Mouse (Mus musculus): ENCODE results near the gene Pdgfc. TPM values are rescaled to one million over a fixed set of nuclear protein-coding genes. Genes with fewer than 3 reads are reported as not detected.
A peak's percentile ranks its signal among the peaks of the same experiment; 100 is the strongest.

Pdgfc gene
- polyA plus RNA-seq, 1 experiment from 2014 or later, result 27.5 TPM

DNA sequence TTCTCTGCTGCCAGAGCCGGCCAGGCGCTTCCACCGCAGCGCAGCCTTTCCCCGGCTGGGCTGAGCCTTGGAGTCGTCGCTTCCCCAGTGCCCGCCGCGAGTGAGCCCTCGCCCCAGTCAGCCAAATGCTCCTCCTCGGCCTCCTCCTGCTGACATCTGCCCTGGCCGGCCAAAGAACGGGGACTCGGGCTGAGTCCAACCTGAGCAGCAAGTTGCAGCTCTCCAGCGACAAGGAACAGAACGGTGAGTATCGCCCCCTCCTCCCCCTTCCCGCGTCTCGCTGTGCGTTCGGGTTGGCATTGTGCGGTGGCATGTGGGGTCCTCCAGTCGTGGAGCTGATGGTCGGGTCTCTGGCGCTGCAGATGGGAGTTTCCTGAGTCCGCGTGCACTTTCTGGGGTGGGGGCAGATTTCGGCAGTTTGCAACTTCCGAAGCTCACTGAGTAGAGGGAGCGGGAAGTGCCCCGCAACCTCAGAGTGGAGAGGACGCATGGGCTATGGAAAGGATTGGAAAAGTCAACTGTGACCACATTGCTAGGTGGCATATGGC is 1.2 kb downstream of the Pdgfc start:
- Histone ChIP-seq H3K4me2 (replicated peaks; ENCODE audit: low read depth, low read length) (peak overlapping the region; percentile 81), H3K9ac (replicated peaks; ENCODE audit: low read depth, low read length) (peak overlapping the region; percentile 69), H3K27me3 (ENCODE audit: control insufficient read depth, insufficient read depth, low read length) (no peaks in the 10 kb centered on the region), H3K36me3 (ENCODE audit: control insufficient read depth, insufficient read depth, low read length) (no peaks in the 10 kb centered on the region), H3K27ac (ENCODE audit: low read length) (peak overlapping the region; percentile 89), H3K4me1 (ENCODE audit: control insufficient read depth, insufficient read depth, low read length) (peaks cover 7% of the 10 kb centered on the region; the same call in 1 of the 2 replicates), H3K4me3 (ENCODE audit: low read depth, low read length) (peak overlapping the region; percentile 75), H3K9me3 (ENCODE audit: control insufficient read depth, low read depth, low read length) (no peaks in the 10 kb centered on the region)
- under 1% methylated on average over 34 of the region's 34 CpGs for WGBS
- peak; percentile 20; the same call in 1 of the 2 replicates for ATAC-seq (ENCODE audit: insufficient number of reproducible peaks, insufficient read depth, low FRiP score, low read depth)

DNA sequence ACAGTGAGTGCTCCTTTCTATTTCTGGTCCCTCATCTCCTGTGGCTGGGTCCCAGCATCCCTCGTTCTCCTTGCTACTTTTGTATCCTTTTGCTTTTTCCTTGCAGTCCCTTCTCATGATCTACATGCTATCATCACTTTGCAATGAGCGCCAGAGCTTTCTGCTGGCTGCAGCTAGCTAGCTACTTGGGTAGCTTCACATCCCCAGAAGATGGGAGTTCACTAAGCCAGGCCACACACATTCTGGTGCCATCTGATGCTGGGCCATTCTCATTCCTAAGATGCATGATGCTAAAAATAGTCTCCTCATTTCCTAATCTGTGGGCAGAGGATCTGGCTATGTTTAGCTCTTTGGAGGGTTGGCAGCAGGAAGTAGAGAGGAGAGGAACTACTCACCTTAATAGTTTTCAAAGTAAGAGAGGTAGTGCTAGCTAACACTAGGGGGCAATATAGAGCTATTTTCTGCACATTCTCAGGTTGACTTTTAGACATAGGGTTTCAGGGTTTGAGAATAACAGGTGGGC is 3.0 kb downstream of the Pdgfc start:
- no peak overlapping the region; the same call in 1 of the 2 replicates for H3K27ac ChIP-seq (ENCODE audit: low read length)
- WGBS, result 37% methylated on average over 2 of the region's 2 CpGs
- no peaks in the 10 kb centered on the region for H3K27me3 ChIP-seq (ENCODE audit: control insufficient read depth, insufficient read depth, low read length)
- no peak overlapping the region for H3K9ac ChIP-seq (replicated peaks; ENCODE audit: low read depth, low read length)
- H3K4me3 ChIP-seq (ENCODE audit: low read depth, low read length), result peak overlapping the region; percentile 8; the same call in 1 of the 2 replicates
- H3K4me2 ChIP-seq (replicated peaks; ENCODE audit: low read depth, low read length), result peak overlapping the region; percentile 81; the same call in 1 of the 2 replicates
- H3K4me1 ChIP-seq (ENCODE audit: control insufficient read depth, insufficient read depth, low read length), result peaks cover 7% of the 10 kb centered on the region; the same call in 1 of the 2 replicates
- no peak for ATAC-seq (ENCODE audit: insufficient number of reproducible peaks, insufficient read depth, low FRiP score, low read depth)
- H3K36me3 ChIP-seq (ENCODE audit: control insufficient read depth, insufficient read depth, low read length), result no peaks in the 10 kb centered on the region
- H3K9me3 ChIP-seq (ENCODE audit: control insufficient read depth, low read depth, low read length), result no peaks in the 10 kb centered on the region

DNA sequence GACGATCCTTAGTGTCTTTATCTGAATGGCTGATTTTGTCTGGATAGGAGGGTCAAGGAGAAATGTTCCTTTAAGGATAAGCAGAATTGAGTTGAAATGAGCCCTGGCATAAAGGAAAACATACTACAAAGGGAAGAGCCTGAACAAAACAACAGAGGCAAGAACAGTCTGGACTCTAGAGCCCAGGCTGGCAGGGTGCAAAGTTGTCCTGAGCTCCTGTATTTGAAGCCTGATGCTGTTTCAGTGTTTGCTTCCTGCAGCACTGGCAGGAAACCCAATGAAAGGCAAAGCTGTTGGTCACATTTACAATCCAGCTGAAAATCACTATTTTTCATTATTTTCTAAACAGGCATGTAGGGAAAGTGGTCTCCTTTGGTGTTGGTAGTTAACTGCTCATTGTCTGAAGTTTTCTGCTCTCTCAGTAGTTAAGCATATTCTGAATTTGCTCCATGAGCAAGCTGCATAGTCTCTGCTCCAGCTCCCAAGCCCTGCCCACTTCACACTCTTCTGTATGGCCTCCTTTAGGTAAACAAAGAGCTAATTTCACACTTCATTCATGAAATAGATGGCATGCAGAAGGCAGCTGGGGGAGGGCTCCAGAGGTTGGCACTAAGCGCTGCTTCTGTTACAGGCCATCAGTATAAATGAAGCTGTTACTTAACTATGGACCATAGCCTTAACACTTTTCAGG is 8.6 kb downstream of the Pdgfc start:
- no peaks in the 10 kb centered on the region for H3K27me3 ChIP-seq (ENCODE audit: control insufficient read depth, insufficient read depth, low read length)
- H3K9ac ChIP-seq (replicated peaks; ENCODE audit: low read depth, low read length), result no peak overlapping the region
- H3K27ac ChIP-seq (ENCODE audit: low read length), result no peak overlapping the region
- no peaks in the 10 kb centered on the region for H3K9me3 ChIP-seq (ENCODE audit: control insufficient read depth, low read depth, low read length)
- H3K4me1 ChIP-seq (ENCODE audit: control insufficient read depth, insufficient read depth, low read length), result peaks cover 7% of the 10 kb centered on the region; the same call in 1 of the 2 replicates
- no peak for ATAC-seq (ENCODE audit: insufficient number of reproducible peaks, insufficient read depth, low FRiP score, low read depth)
- 70% methylated on average over 2 of the region's 2 CpGs for WGBS
- H3K36me3 ChIP-seq (ENCODE audit: control insufficient read depth, insufficient read depth, low read length), result no peaks in the 10 kb centered on the region
- no peak overlapping the region for H3K4me3 ChIP-seq (ENCODE audit: low read depth, low read length)
- no peak overlapping the region for H3K4me2 ChIP-seq (replicated peaks; ENCODE audit: low read depth, low read length)

DNA sequence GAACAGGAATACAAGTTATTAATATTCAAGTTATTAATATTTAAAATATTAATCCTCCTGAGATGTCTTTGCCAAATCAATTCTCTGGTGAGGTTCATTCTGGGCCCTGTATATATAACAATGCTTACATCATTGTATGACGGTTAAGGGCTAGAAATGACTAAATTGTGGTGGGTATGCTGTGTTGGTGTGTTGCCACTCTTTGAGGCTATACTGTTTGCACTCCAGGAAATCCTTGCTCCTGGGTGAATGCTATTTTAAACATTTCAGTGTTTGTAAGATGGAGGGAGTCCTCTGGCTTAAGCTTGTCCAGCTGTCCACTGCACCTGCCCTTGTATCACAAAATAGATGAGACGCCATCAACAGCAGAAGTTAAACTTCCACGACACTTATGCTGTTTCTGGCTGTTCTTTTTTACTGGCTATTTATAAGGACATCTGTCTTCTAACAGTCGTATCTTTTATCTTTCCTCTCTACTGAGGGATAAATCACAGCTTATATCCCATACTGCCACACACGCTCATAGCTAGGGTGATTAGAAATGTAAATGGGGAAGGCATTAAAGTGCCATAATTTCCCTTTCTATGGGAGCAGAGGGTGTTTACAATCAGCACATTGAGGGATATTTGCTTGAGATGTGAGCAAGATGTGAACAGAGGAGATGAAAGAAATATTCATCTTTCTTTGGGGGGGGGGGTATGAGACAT is 9.3 kb downstream of the Pdgfc start:
- 44% methylated on average over 5 of the region's 5 CpGs for WGBS
- Histone ChIP-seq H3K4me1 (ENCODE audit: control insufficient read depth, insufficient read depth, low read length) (peaks cover 7% of the 10 kb centered on the region; the same call in 1 of the 2 replicates), H3K27ac (ENCODE audit: low read length) (no peak overlapping the region), H3K36me3 (ENCODE audit: control insufficient read depth, insufficient read depth, low read length) (no peaks in the 10 kb centered on the region), H3K27me3 (ENCODE audit: control insufficient read depth, insufficient read depth, low read length) (no peaks in the 10 kb centered on the region), H3K9ac (replicated peaks; ENCODE audit: low read depth, low read length) (no peak overlapping the region), H3K9me3 (ENCODE audit: control insufficient read depth, low read depth, low read length) (no peaks in the 10 kb centered on the region), H3K4me2 (replicated peaks; ENCODE audit: low read depth, low read length) (no peak overlapping the region), H3K4me3 (ENCODE audit: low read depth, low read length) (no peak overlapping the region)
- ATAC-seq (ENCODE audit: insufficient number of reproducible peaks, insufficient read depth, low FRiP score, low read depth), result no peak

DNA sequence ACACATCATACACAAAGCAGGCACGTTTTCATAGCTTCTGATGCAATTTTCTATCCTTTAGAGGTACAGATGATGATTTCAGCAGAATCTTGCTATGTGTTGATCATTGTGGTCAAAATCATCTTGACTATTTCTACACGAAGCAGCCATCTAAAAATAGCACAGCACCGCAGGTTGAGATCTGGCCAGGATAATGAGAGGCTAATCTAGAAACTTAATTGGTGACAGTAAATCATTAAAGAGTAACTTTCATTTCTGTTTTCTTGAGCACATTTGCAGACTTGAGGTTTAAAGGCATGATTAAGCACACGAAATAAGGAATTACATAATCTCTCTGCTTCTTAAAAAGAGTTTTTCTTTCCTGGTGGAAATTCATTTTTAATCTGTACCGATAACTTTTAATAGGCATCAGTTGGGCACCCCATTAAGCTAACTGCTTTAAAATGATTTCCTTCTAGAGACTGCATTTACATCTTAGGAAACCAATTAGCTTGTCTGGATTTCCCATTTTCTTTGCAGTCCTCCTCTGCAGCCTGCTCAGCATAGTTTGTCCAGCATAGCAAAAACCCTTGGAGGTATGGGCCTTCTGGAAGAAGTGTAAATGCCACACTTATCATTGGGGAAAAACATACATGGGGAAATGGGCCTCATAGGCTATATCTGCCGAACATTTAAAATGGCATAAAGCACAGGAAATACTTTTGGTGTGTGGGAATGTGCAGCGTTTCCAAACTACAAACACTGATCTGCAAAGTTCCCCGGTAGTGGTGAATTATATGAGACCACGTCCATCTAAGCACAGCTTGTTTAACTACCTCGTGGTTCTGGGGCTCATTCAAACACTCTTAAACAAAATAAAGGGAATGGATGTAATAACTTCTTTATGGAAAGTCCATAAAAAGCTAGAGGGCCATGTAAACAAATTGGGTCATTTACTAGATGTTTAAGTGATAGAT is 10.7 kb downstream of the Pdgfc start:
- 48% methylated on average over 10 of the region's 10 CpGs for WGBS
- H3K27ac ChIP-seq (ENCODE audit: low read length), result no peak overlapping the region
- peaks cover 7% of the 10 kb centered on the region; the same call in 1 of the 2 replicates for H3K4me1 ChIP-seq (ENCODE audit: control insufficient read depth, insufficient read depth, low read length)
- no peaks in the 10 kb centered on the region for H3K27me3 ChIP-seq (ENCODE audit: control insufficient read depth, insufficient read depth, low read length)
- H3K9me3 ChIP-seq (ENCODE audit: control insufficient read depth, low read depth, low read length), result no peaks in the 10 kb centered on the region
- H3K36me3 ChIP-seq (ENCODE audit: control insufficient read depth, insufficient read depth, low read length), result no peaks in the 10 kb centered on the region
- no peak overlapping the region for H3K4me3 ChIP-seq (ENCODE audit: low read depth, low read length)
- H3K9ac ChIP-seq (replicated peaks; ENCODE audit: low read depth, low read length), result no peak overlapping the region
- no peak for ATAC-seq (ENCODE audit: insufficient number of reproducible peaks, insufficient read depth, low FRiP score, low read depth)
- no peak overlapping the region for H3K4me2 ChIP-seq (replicated peaks; ENCODE audit: low read depth, low read length)

DNA sequence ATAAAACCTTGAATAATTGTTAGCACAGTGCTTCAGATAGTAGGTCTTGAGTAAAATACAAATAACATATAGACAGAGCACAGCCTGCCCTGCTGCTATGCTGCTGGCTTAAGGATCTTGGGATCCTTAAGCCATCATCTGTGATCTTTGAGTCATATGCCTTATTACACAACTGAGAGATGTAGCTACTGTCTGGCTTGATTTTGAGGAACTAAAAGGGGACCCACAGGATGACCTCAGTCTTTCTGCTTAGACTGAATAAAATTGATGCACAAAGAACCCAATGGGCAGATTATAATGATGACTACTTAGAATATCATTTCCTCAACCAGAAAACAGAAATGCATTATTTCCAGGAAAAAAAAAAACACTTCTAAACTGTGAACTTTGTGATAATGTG is 15.3 kb downstream of the Pdgfc start:
- H3K9me3 ChIP-seq (ENCODE audit: control insufficient read depth, low read depth, low read length), result no peaks in the 10 kb centered on the region
- no peak for ATAC-seq (ENCODE audit: insufficient number of reproducible peaks, insufficient read depth, low FRiP score, low read depth)
- H3K9ac ChIP-seq (replicated peaks; ENCODE audit: low read depth, low read length), result no peak overlapping the region
- H3K4me1 ChIP-seq (ENCODE audit: control insufficient read depth, insufficient read depth, low read length), result peaks cover 7% of the 10 kb centered on the region; the same call in 1 of the 2 replicates
- H3K36me3 ChIP-seq (ENCODE audit: control insufficient read depth, insufficient read depth, low read length), result no peaks in the 10 kb centered on the region
- no peak overlapping the region for H3K4me2 ChIP-seq (replicated peaks; ENCODE audit: low read depth, low read length)
- no peak overlapping the region for H3K27ac ChIP-seq (ENCODE audit: low read length)
- no peak overlapping the region for H3K4me3 ChIP-seq (ENCODE audit: low read depth, low read length)
- no peaks in the 10 kb centered on the region for H3K27me3 ChIP-seq (ENCODE audit: control insufficient read depth, insufficient read depth, low read length)

DNA sequence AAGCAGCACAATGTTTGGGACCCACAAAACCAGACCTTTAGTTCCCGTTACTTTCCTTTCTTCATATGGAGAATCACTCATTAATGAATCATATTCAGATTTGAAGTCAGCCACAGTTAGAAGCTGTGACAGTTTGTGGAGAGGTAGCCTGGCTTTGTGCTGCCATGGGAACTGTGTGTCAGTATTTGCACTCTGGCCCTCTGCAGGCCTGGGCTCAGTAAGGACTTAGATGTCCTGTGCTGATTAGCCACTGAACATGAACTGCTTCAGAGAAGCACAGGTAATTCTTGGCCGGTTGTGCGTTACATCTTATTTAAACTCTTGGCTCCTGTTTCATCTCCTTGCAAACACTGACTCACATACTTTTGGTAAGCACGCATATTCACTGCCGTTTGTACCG is 16.2 kb downstream of the Pdgfc start:
- no peaks in the 10 kb centered on the region for H3K36me3 ChIP-seq (ENCODE audit: control insufficient read depth, insufficient read depth, low read length)
- 0 out of 2 replicates have a peak, but pooled peaks cover 4% of the 10 kb centered on the region for H3K4me1 ChIP-seq (ENCODE audit: control insufficient read depth, insufficient read depth, low read length)
- H3K9ac ChIP-seq (replicated peaks; ENCODE audit: low read depth, low read length), result no peak overlapping the region
- ATAC-seq (ENCODE audit: insufficient number of reproducible peaks, insufficient read depth, low FRiP score, low read depth), result no peak
- no peak overlapping the region for H3K27ac ChIP-seq (ENCODE audit: low read length)
- no peaks in the 10 kb centered on the region for H3K27me3 ChIP-seq (ENCODE audit: control insufficient read depth, insufficient read depth, low read length)
- no peak overlapping the region for H3K4me2 ChIP-seq (replicated peaks; ENCODE audit: low read depth, low read length)
- no peaks in the 10 kb centered on the region for H3K9me3 ChIP-seq (ENCODE audit: control insufficient read depth, low read depth, low read length)
- H3K4me3 ChIP-seq (ENCODE audit: low read depth, low read length), result no peak overlapping the region
- WGBS, result 61% methylated on average over 6 of the region's 6 CpGs

DNA sequence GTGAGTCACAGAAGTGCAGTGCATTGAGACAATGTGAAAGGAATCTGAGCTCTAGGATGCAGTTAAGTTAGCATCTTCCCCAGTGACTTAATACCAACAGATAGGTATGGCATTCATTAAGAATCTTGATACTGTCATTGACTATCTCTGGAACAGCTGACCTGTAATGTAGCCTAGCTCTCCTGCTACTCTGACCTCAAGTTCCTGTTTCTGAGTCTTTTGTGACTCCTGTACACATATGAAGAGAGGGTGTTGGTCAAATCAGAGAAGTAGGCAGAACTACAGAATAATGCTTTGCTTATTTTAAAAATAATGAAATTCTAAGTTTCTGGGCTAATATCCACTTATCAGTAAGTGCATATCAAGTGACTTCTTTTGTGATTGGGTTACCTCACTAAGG is 17.9 kb downstream of the Pdgfc start:
- Histone ChIP-seq H3K27me3 (ENCODE audit: control insufficient read depth, insufficient read depth, low read length) (no peaks in the 10 kb centered on the region), H3K9me3 (ENCODE audit: control insufficient read depth, low read depth, low read length) (no peaks in the 10 kb centered on the region), H3K9ac (replicated peaks; ENCODE audit: low read depth, low read length) (no peak overlapping the region), H3K4me3 (ENCODE audit: low read depth, low read length) (no peak overlapping the region), H3K4me1 (ENCODE audit: control insufficient read depth, insufficient read depth, low read length) (peaks cover 16% of the 10 kb centered on the region), H3K4me2 (replicated peaks; ENCODE audit: low read depth, low read length) (no peak overlapping the region), H3K36me3 (ENCODE audit: control insufficient read depth, insufficient read depth, low read length) (no peaks in the 10 kb centered on the region), H3K27ac (ENCODE audit: low read length) (no peak overlapping the region)
- ATAC-seq (ENCODE audit: insufficient number of reproducible peaks, insufficient read depth, low FRiP score, low read depth), result no peak

All from stomach, embryonic 14.5 days (tissue).